Mouse (Mus musculus): ENCODE data around the gene Ghr.

DNA sequence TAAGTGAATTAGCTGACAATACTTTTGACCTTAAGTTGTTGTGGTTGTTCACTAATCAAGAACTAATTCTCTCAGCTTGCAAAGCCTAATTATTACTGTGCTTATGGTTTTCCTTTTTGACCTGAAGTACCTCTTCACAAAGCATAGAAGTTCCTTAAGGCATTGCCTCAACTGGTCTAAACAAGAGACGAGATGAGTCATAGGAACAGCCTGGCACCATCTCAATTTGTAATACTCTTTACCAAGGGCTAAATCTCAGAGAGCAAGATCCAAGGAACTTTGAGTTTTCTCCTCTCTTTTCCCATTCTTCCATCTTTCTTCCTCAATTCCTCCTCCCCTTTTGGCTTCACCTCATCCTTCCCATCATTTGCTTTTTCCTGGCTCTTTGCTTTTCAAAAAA, 69.3 kb downstream of the Ghr start:
- TF ChIP-seq CTCF (IDR thresholded peaks at IDR 0.05) (no peak), EP300 (IDR thresholded peaks at IDR 0.05) (no peak)

Data from lung, postnatal 0 days (tissue).